Mouse (Mus musculus): ENCODE measurements around the gene Rfxap. TPM values are rescaled to one million over a fixed set of nuclear protein-coding genes. Genes with fewer than 3 reads are reported as not detected.

Rfxap gene
- polyA plus RNA-seq, 1 experiment: 24.3 TPM

DNA sequence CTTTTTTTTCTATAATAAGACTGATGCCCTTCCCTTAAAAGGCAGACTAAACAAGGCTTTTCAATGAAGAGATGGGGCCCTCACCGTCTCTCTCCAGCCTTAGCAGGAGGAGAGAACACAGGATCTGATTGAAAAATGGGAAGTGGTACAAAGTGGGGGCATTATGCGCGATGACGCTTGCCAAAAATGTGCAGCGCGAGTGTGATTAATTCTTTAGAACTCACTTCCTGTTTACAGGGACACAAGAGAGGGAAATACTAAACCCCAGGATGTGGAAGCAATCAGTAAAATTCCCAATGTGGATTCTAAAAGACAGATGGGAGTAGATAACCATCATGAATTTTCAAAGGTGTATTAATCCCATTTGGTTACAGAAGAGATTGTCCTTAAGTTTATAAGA, 7.0 kb upstream of the Rfxap start:
- Histone ChIP-seq H3K4me2 (ENCODE audit: low read depth) (no peak overlapping the region), H3K4me3 (no peak overlapping the region), H3K27me3 (ENCODE audit: control insufficient read depth, insufficient read depth, insufficient read length) (peaks cover 3% of the 10 kb centered on the region), H3K79me2 (ENCODE audit: control insufficient read depth, insufficient read depth) (no peaks in the 10 kb centered on the region), H3ac (ENCODE audit: control insufficient read depth, insufficient read length) (no peak overlapping the region), H3K36me3 (ENCODE audit: control insufficient read depth, insufficient read depth) (no peaks in the 10 kb centered on the region)
- TF ChIP-seq SRF (IDR thresholded peaks at IDR 0.05; ENCODE audit: control insufficient read depth, insufficient read length, low read depth) (no peak), POLR2A (IDR thresholded peaks at IDR 0.05; ENCODE audit: insufficient read length, low read depth) (no peak), USF1 (IDR thresholded peaks at IDR 0.05; ENCODE audit: low read depth) (no peak), REST (IDR thresholded peaks at IDR 0.05; ENCODE audit: insufficient read depth, insufficient read length) (no peak), TCF12 (IDR thresholded peaks at IDR 0.05; ENCODE audit: insufficient read depth, poor library complexity, severe bottlenecking) (no peak)

DNA sequence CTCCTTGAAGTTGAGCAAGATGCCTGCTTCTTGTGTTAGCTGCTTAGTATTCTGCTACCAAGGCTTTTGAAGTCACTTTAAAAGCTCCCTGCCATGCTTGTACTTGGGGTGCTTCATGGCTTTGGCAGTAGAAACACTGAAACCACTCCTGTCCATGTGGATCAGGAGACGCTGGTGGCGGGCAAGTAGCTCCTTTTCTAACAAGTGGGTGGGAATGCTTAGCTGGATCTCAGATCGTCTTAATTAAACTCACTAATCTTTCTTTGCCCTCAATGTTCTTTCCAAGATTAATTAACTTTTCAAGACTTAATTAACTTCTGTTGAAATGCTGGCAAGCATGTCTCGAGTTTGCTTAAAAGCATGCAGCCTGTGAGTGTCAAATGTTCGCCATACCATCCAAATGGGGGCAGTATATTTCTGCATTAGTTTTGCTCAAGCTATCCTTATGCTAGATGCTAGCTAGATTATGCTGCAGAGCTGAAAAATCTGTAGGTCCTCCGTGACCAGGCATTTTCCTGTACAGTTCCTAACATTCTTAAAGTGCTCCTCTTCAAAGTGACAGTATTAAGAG, 5.9 kb upstream of the Rfxap start:
- no peak overlapping the region for H3ac ChIP-seq (ENCODE audit: control insufficient read depth, insufficient read length)
- H3K4me2 ChIP-seq (ENCODE audit: low read depth): no peak overlapping the region
- no peaks in the 10 kb centered on the region for H3K36me3 ChIP-seq (ENCODE audit: control insufficient read depth, insufficient read depth)
- peaks cover 3% of the 10 kb centered on the region for H3K27me3 ChIP-seq (ENCODE audit: control insufficient read depth, insufficient read depth, insufficient read length)
- no peaks in the 10 kb centered on the region for H3K79me2 ChIP-seq (ENCODE audit: control insufficient read depth, insufficient read depth)
- TF ChIP-seq E2F4 (IDR thresholded peaks at IDR 0.05; ENCODE audit: insufficient read depth) (no peak), USF1 (IDR thresholded peaks at IDR 0.05; ENCODE audit: low read depth) (no peak), TCF12 (IDR thresholded peaks at IDR 0.05; ENCODE audit: insufficient read depth, poor library complexity, severe bottlenecking) (no peak), POLR2AphosphoS2 (IDR thresholded peaks at IDR 0.05; ENCODE audit: insufficient read length, low read depth) (no peak), SRF (IDR thresholded peaks at IDR 0.05; ENCODE audit: control insufficient read depth, insufficient read length, low read depth) (no peak), MAX (IDR thresholded peaks at IDR 0.05; ENCODE audit: low read depth) (no peak), REST (IDR thresholded peaks at IDR 0.05; ENCODE audit: insufficient read depth, insufficient read length) (no peak), CEBPB (IDR thresholded peaks at IDR 0.05; ENCODE audit: insufficient read depth, poor library complexity, severe bottlenecking) (no peak), MYOG (IDR thresholded peaks at IDR 0.05; ENCODE audit: control insufficient read depth in 1 of 3, insufficient read depth in 1 of 3, insufficient read length in 2 of 3, low read depth in 2 of 3) (no peak), TCF3 (IDR thresholded peaks at IDR 0.05; ENCODE audit: insufficient read length, low read depth) (no peak), MYOD1 (IDR thresholded peaks at IDR 0.05; ENCODE audit: control insufficient read depth in 1 of 3, insufficient read length in 2 of 3, low read depth in 2 of 3) (no peak), POLR2A (IDR thresholded peaks at IDR 0.05; ENCODE audit: insufficient read length, low read depth) (no peak)
- no peak overlapping the region for H3K4me3 ChIP-seq

DNA sequence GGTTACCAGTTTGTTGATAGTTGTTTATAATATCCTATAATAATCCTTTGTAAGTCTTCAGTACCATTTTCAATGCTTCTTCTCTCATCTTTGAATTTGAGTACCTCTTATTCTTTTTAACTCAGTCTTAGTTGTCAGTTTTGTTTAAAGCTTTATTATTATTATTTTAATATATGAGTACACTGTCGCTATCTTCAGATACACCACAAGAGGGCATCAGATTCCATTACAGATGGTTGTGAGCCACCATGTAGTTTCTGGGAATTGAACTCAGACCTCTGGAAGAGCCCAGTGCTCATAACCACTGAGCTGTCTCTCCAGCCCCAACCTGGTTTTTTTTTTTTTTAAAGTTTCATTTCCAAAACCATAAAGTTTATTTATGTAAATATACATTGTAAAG, 4.0 kb upstream of the Rfxap start:
- no peaks in the 10 kb centered on the region for H3K36me3 ChIP-seq (ENCODE audit: control insufficient read depth, insufficient read depth)
- H3ac ChIP-seq (ENCODE audit: control insufficient read depth, insufficient read length): no peak overlapping the region
- H3K79me2 ChIP-seq (ENCODE audit: control insufficient read depth, insufficient read depth): peaks cover 5% of the 10 kb centered on the region
- no peak overlapping the region for H3K4me3 ChIP-seq
- H3K27me3 ChIP-seq (ENCODE audit: control insufficient read depth, insufficient read depth, insufficient read length): peaks cover 3% of the 10 kb centered on the region
- TF ChIP-seq REST (IDR thresholded peaks at IDR 0.05; ENCODE audit: insufficient read depth, insufficient read length): no peak
- no peak for TF ChIP-seq POLR2AphosphoS2 (IDR thresholded peaks at IDR 0.05; ENCODE audit: insufficient read length, low read depth)
- no peak for TF ChIP-seq USF1 (IDR thresholded peaks at IDR 0.05; ENCODE audit: low read depth)
- TF ChIP-seq TCF3 (IDR thresholded peaks at IDR 0.05; ENCODE audit: insufficient read length, low read depth): no peak
- no peak for TF ChIP-seq SRF (IDR thresholded peaks at IDR 0.05; ENCODE audit: control insufficient read depth, insufficient read length, low read depth)
- TF ChIP-seq CEBPB (IDR thresholded peaks at IDR 0.05; ENCODE audit: insufficient read depth, poor library complexity, severe bottlenecking): no peak
- TF ChIP-seq TCF12 (IDR thresholded peaks at IDR 0.05; ENCODE audit: insufficient read depth, poor library complexity, severe bottlenecking): no peak
- no peak for TF ChIP-seq E2F4 (IDR thresholded peaks at IDR 0.05; ENCODE audit: insufficient read depth)
- no peak for TF ChIP-seq POLR2A (IDR thresholded peaks at IDR 0.05; ENCODE audit: insufficient read length, low read depth)
- TF ChIP-seq MYOD1 (IDR thresholded peaks at IDR 0.05; ENCODE audit: control insufficient read depth in 1 of 3, insufficient read length in 2 of 3, low read depth in 2 of 3): no peak
- TF ChIP-seq MYOG (IDR thresholded peaks at IDR 0.05; ENCODE audit: control insufficient read depth in 1 of 3, insufficient read depth in 1 of 3, insufficient read length in 2 of 3, low read depth in 2 of 3): no peak
- TF ChIP-seq MAX (IDR thresholded peaks at IDR 0.05; ENCODE audit: low read depth): no peak
- H3K4me2 ChIP-seq (ENCODE audit: low read depth): no peak overlapping the region

DNA sequence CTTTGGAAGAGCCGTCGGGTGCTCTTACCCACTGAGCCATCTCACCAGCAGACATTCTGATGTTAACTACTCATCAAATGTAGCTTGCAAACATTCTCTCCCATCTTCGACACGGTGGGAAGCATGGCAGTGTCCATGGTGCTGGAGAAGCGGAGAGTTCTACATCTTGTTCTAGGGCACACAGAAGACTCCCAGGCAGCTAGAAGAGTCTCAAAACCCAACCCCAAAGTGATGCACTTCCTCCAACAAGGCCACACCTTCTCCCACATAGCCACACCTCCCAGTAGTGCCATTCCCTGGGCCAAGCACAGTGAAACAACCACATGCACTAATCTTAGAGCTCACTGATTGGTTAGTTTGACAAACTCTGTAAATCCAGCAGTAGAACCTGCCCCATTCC, 1.5 kb upstream of the Rfxap start:
- TF ChIP-seq REST (IDR thresholded peaks at IDR 0.05; ENCODE audit: insufficient read depth, insufficient read length) (peak; percentile 47), POLR2AphosphoS2 (IDR thresholded peaks at IDR 0.05; ENCODE audit: insufficient read length, low read depth) (no peak)
- no peaks in the 10 kb centered on the region for H3K27me3 ChIP-seq (ENCODE audit: control insufficient read depth, insufficient read depth, insufficient read length)
- H3ac ChIP-seq (ENCODE audit: control insufficient read depth, insufficient read length): no peak overlapping the region

DNA sequence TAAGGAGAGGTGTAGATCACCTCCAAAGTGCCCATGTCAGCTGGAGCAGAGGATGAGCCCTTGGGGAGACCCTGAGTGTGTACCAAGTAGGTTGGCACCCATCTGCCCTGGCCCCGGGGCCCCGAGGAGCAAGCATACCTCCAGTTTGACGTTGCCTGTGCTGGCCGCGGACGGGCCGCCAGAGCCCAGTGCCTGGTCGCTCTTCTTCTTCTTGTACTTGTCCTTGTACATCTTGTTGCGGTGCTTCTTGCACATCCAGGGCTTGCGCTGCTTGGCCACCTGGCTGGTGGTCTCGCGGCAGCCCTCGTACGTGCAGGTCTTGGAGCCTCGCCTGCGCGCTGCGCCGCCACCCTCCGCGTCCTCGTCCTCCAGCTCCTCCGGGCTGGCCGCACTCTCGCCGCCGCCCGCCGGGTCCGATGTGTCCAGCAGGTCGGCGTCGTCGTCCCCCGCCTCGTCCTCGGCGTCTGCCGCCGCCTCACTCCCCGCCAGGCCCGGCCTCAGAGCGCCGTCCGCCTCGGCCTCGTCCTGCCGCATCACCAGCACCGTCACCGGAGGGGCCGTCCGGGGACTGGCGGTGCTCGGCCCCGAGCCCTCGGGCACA, 430 bp downstream of the Rfxap start:
- H3K4me3 ChIP-seq: peak overlapping the region; percentile 51
- peak overlapping the region; percentile 98 for H3K4me2 ChIP-seq (ENCODE audit: low read depth)
- peaks cover 4% of the 10 kb centered on the region for H3K36me3 ChIP-seq (ENCODE audit: control insufficient read depth, insufficient read depth)
- H3ac ChIP-seq (ENCODE audit: control insufficient read depth, insufficient read length): peak overlapping the region; percentile 92
- TF ChIP-seq CEBPB (IDR thresholded peaks at IDR 0.05; ENCODE audit: insufficient read depth, poor library complexity, severe bottlenecking) (no peak), MYOD1 (IDR thresholded peaks at IDR 0.05; ENCODE audit: control insufficient read depth in 1 of 3, insufficient read length in 2 of 3, low read depth in 2 of 3) (peak in 1 of 3 experiments; percentile 35)
- H3K27me3 ChIP-seq (ENCODE audit: control insufficient read depth, insufficient read depth, insufficient read length): no peaks in the 10 kb centered on the region
- H3K79me2 ChIP-seq (ENCODE audit: control insufficient read depth, insufficient read depth): peaks cover 17% of the 10 kb centered on the region

More for the DNA sequence above, 1.5 kb upstream of the Rfxap start:
- Histone ChIP-seq H3K36me3 (ENCODE audit: control insufficient read depth, insufficient read depth) (peaks cover 3% of the 10 kb centered on the region), H3K4me3 (no peak overlapping the region), H3K4me2 (ENCODE audit: low read depth) (no peak overlapping the region), H3K79me2 (ENCODE audit: control insufficient read depth, insufficient read depth) (peaks cover 17% of the 10 kb centered on the region)

Measured in myocyte (in vitro differentiated cells).